Mouse (Mus musculus) olfactory bulb, adult 2 months (tissue): ENCODE measurements around the gene Grip1.

ENCODE experiments used
- CTCF ChIP-seq: fragments of 200-500 bp; IDR thresholded peaks from 2 replicates; pipeline ENCODE4 v1.5.1; 2012; ENCODE audit warnings: low read depth, mild to moderate bottlenecking, low read length, moderate library complexity; ENCODE audit not compliant: insufficient read depth
- POLR2A ChIP-seq: fragments of 200-500 bp; IDR thresholded peaks from 2 replicates; pipeline ENCODE4 v1.6.1; 2012; ENCODE audit warnings: mild to moderate bottlenecking, low read depth, low read length, moderate library complexity; ENCODE audit not compliant: insufficient read depth

- TF ChIP-seq CTCF: no peak
- no peak for TF ChIP-seq POLR2A
These were observed 398.0 kb downstream of the Grip1 start for GRCm38 (mm10) chr10:119851594-119851993.
